Mouse (Mus musculus): ENCODE measurements around the gene Gm20388. TPM values are rescaled to one million over a fixed set of nuclear protein-coding genes. Genes with fewer than 3 reads are reported as not detected.

Gm20388 gene
- polyA plus RNA-seq, 2 experiments, result 8.5 TPM; not detected in 1

- no peaks in the 10 kb centered on the region for H3K36me3 ChIP-seq (replicated peaks; ENCODE audit: control insufficient read depth, insufficient read depth, low read depth)
- DNase-seq (ENCODE audit: low read depth in 3 of 3, low spot score in 3 of 3) (no peak), ATAC-seq (ENCODE audit: insufficient read depth) (no peak)
- H3K4me1 ChIP-seq (replicated peaks; ENCODE audit: control insufficient read depth in 2 of 2, insufficient read depth in 2 of 2, low read length in 1 of 2), result no peaks in the 10 kb centered on the region
- H3K27me3 ChIP-seq (ENCODE audit: control insufficient read depth, insufficient read depth, low read length), result no peaks in the 10 kb centered on the region
- H3K4me3 ChIP-seq (ENCODE audit: insufficient read depth in 1 of 2, low read depth in 2 of 2, low read length in 2 of 2), result no peak overlapping the region
- no peak overlapping the region for H3K9ac ChIP-seq (replicated peaks)
- TF ChIP-seq CTCF (IDR thresholded peaks at IDR 0.05; ENCODE audit: low read depth) (no peak), EP300 (IDR thresholded peaks at IDR 0.05; ENCODE audit: low read depth) (no peak)
- no peak overlapping the region for H3K4me2 ChIP-seq (ENCODE audit: low read depth)
- no peak overlapping the region for H3K27ac ChIP-seq
- H3K9me3 ChIP-seq (ENCODE audit: control insufficient read depth, low read length), result no peaks in the 10 kb centered on the region
- 54% methylated on average over 8 of the region's 8 CpGs for WGBS (ENCODE audit: insufficient replicate concordance)
Observed at GRCm38 (mm10) chr8:121450211-121450610, 1539.6 kb downstream of the Gm20388 start.

GRCm38 (mm10) chr8:121451404-121452076, 1540.9 kb downstream of the Gm20388 start:
- no peaks in the 10 kb centered on the region for H3K27me3 ChIP-seq (ENCODE audit: control insufficient read depth, insufficient read depth, low read length)
- ATAC-seq (ENCODE audit: insufficient read depth), result no peak
- no peaks in the 10 kb centered on the region for H3K4me1 ChIP-seq (replicated peaks; ENCODE audit: control insufficient read depth in 2 of 2, insufficient read depth in 2 of 2, low read length in 1 of 2)

GRCm38 (mm10) chr8:121454737-121455136, 1544.1 kb downstream of the Gm20388 start:
- WGBS (ENCODE audit: insufficient replicate concordance), result 80% methylated on average over 17 of the region's 17 CpGs
- ATAC-seq (ENCODE audit: insufficient read depth) (no peak), DNase-seq (ENCODE audit: low read depth in 3 of 3, low spot score in 3 of 3) (no peak)
- Histone ChIP-seq H3K36me3 (replicated peaks; ENCODE audit: control insufficient read depth, insufficient read depth, low read depth) (no peaks in the 10 kb centered on the region), H3K27ac (no peak overlapping the region), H3K4me3 (ENCODE audit: insufficient read depth in 1 of 2, low read depth in 2 of 2, low read length in 2 of 2) (no peak overlapping the region), H3K9me3 (ENCODE audit: control insufficient read depth, low read length) (no peaks in the 10 kb centered on the region), H3K4me2 (ENCODE audit: low read depth) (no peak overlapping the region), H3K9ac (replicated peaks) (no peak overlapping the region), H3K4me1 (replicated peaks; ENCODE audit: control insufficient read depth in 2 of 2, insufficient read depth in 2 of 2, low read length in 1 of 2) (no peaks in the 10 kb centered on the region), H3K27me3 (ENCODE audit: control insufficient read depth, insufficient read depth, low read length) (no peaks in the 10 kb centered on the region)
- no peak for TF ChIP-seq EP300 (IDR thresholded peaks at IDR 0.05; ENCODE audit: low read depth)
- TF ChIP-seq CTCF (IDR thresholded peaks at IDR 0.05; ENCODE audit: low read depth), result no peak

More at GRCm38 (mm10) chr8:121451404-121452076, 1540.9 kb downstream of the Gm20388 start:
- no peaks in the 10 kb centered on the region for H3K9me3 ChIP-seq (ENCODE audit: control insufficient read depth, low read length)
- no peak overlapping the region for H3K27ac ChIP-seq
- TF ChIP-seq EP300 (IDR thresholded peaks at IDR 0.05; ENCODE audit: low read depth) (no peak), CTCF (IDR thresholded peaks at IDR 0.05; ENCODE audit: low read depth) (no peak)
- DNase-seq (ENCODE audit: low read depth in 3 of 3, low spot score in 3 of 3), result no peak
- WGBS (ENCODE audit: insufficient replicate concordance), result 52% methylated on average over 16 of the region's 16 CpGs
- H3K4me2 ChIP-seq (ENCODE audit: low read depth), result no peak overlapping the region
- no peaks in the 10 kb centered on the region for H3K36me3 ChIP-seq (replicated peaks; ENCODE audit: control insufficient read depth, insufficient read depth, low read depth)
- no peak overlapping the region for H3K9ac ChIP-seq (replicated peaks)
- H3K4me3 ChIP-seq (ENCODE audit: insufficient read depth in 1 of 2, low read depth in 2 of 2, low read length in 2 of 2), result no peak overlapping the region

GRCm38 (mm10) chr8:121461192-121461591, 1550.6 kb downstream of the Gm20388 start:
- Histone ChIP-seq H3K36me3 (replicated peaks; ENCODE audit: control insufficient read depth, insufficient read depth, low read depth) (no peaks in the 10 kb centered on the region), H3K27me3 (ENCODE audit: control insufficient read depth, insufficient read depth, low read length) (no peaks in the 10 kb centered on the region), H3K4me3 (ENCODE audit: insufficient read depth in 1 of 2, low read depth in 2 of 2, low read length in 2 of 2) (no peak overlapping the region), H3K4me1 (replicated peaks; ENCODE audit: control insufficient read depth in 2 of 2, insufficient read depth in 2 of 2, low read length in 1 of 2) (no peaks in the 10 kb centered on the region), H3K9me3 (ENCODE audit: control insufficient read depth, low read length) (no peaks in the 10 kb centered on the region), H3K27ac (no peak overlapping the region), H3K9ac (replicated peaks) (no peak overlapping the region), H3K4me2 (ENCODE audit: low read depth) (no peak overlapping the region)
- TF ChIP-seq CTCF (IDR thresholded peaks at IDR 0.05; ENCODE audit: low read depth), result no peak
- no peak for TF ChIP-seq EP300 (IDR thresholded peaks at IDR 0.05; ENCODE audit: low read depth)
- 58% methylated on average over 3 of the region's 3 CpGs for WGBS (ENCODE audit: insufficient replicate concordance)
- no peak for ATAC-seq (ENCODE audit: insufficient read depth)
- DNase-seq (ENCODE audit: low read depth in 3 of 3, low spot score in 3 of 3), result no peak

GRCm38 (mm10) chr8:121462092-121462491, 1551.5 kb downstream of the Gm20388 start:
- H3K27me3 ChIP-seq (ENCODE audit: control insufficient read depth, insufficient read depth, low read length), result no peaks in the 10 kb centered on the region
- ATAC-seq (ENCODE audit: insufficient read depth) (no peak), DNase-seq (ENCODE audit: low read depth in 3 of 3, low spot score in 3 of 3) (no peak)
- 54% methylated on average over 3 of the region's 3 CpGs for WGBS (ENCODE audit: insufficient replicate concordance)
- no peak overlapping the region for H3K4me2 ChIP-seq (ENCODE audit: low read depth)
- H3K4me1 ChIP-seq (replicated peaks; ENCODE audit: control insufficient read depth in 2 of 2, insufficient read depth in 2 of 2, low read length in 1 of 2), result no peaks in the 10 kb centered on the region
- H3K9ac ChIP-seq (replicated peaks), result no peak overlapping the region
- TF ChIP-seq EP300 (IDR thresholded peaks at IDR 0.05; ENCODE audit: low read depth) (no peak), CTCF (IDR thresholded peaks at IDR 0.05; ENCODE audit: low read depth) (no peak)
- no peak overlapping the region for H3K4me3 ChIP-seq (ENCODE audit: insufficient read depth in 1 of 2, low read depth in 2 of 2, low read length in 2 of 2)
- no peaks in the 10 kb centered on the region for H3K9me3 ChIP-seq (ENCODE audit: control insufficient read depth, low read length)
- no peak overlapping the region for H3K27ac ChIP-seq
- H3K36me3 ChIP-seq (replicated peaks; ENCODE audit: control insufficient read depth, insufficient read depth, low read depth), result no peaks in the 10 kb centered on the region

All from liver, embryonic 14.5 days (tissue).